Mouse (Mus musculus): ENCODE results near the gene Kcng1. TPM values are rescaled to one million over a fixed set of nuclear protein-coding genes. Genes with fewer than 3 reads are reported as not detected.

The Kcng1 gene
- 1.1 and 1.4 TPM in 2 replicates for polyA plus RNA-seq (2014; fragmentation: Nextera tagmentation; extraction: Ambion mirVana)

DNA sequence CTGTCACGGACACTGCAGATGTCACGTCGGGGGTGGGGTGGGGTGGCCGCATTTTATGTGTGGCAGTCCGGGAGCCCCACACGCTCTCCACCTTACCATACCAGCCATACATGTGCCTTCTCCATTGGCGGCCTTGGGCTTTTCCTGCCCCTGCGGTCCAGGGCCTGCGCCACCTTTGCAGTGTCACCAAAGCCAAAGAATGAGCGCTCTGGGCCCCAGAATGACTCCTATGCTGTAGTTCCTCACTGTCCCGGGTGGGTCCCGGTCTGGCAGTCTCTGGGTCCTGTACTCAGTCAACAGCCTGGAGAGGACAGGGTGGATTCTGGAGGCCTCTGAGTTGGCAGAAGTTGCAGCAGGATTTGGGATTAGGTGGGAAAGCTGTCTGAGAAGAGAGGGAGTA lies at the start of gene Kcng1:
Gene Kcng1 (minus strand): TSS at position 155 of the 400 bp plus-strand sequence.
- ATAC-seq (ENCODE audit: low read depth) = no peak

DNA sequence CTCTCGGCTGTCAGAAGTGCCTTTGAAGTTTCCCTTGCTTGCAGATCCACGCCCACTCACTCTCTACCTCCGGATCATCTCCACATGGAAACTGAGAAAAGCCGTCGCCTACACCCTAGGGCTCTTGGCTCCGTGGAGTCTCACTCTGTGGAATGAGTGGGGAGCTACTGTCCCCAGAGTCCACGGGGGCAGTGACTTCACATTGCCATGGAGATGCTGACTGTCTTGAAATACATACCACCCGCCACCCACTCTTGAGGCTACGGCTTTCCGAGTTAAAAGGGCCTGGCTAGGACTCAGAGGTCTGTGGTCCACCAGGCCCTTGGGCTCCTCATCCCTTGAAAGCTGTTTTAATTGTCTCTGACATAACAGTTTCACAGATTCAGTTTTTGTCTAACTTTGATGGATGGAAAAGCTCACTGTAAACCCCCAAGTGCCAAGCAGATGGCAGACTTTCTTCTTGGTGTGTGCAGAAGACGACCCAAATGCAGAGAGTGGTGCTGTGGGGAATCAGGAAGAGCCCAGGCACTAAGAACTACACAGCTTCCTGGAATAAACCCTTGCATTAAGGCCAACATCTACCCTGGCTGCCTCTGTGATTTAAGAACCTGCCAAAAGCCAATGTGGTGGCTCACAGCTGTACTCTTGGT lies 49.0 kb upstream of the Kcng1 start:
- Histone ChIP-seq H3K27me3 (replicated peaks; ENCODE audit: control insufficient read depth, insufficient read depth, low read length) (no peaks in the 10 kb centered on the region), H3K4me2 (ENCODE audit: low read depth, low read length) (no peak overlapping the region), H3K9ac (ENCODE audit: low read depth, low read length) (no peak overlapping the region), H3K27ac (replicated peaks; ENCODE audit: low read depth, low read length) (no peak overlapping the region), H3K36me3 (ENCODE audit: control insufficient read depth, insufficient read depth, low read length) (no peaks in the 10 kb centered on the region), H3K9me3 (ENCODE audit: control insufficient read depth, low read length) (no peaks in the 10 kb centered on the region), H3K4me1 (ENCODE audit: control insufficient read depth, insufficient read depth, low read length) (peaks cover 19% of the 10 kb centered on the region; the same call in 1 of the 2 replicates), H3K4me3 (ENCODE audit: low read depth, low read length) (no peak overlapping the region)
- DNase-seq (ENCODE audit: low spot score) = no peak
- WGBS = 41% methylated on average over 11 of the region's 11 CpGs
- no peak for ATAC-seq (ENCODE audit: low read depth)

More for the DNA sequence above, at the start of gene Kcng1:
- H3K27ac ChIP-seq (replicated peaks; ENCODE audit: low read depth, low read length) = no peak within 1 kb of the TSS
- DNase-seq (ENCODE audit: low spot score) = no peak
- WGBS = 18% methylated on average over 12 of the region's 12 CpGs
- H3K4me1 ChIP-seq (ENCODE audit: control insufficient read depth, insufficient read depth, low read length) = no peaks in the 10 kb centered on the region
- H3K9ac ChIP-seq (ENCODE audit: low read depth, low read length) = peak within 1 kb of the TSS; percentile 64
- H3K27me3 ChIP-seq (replicated peaks; ENCODE audit: control insufficient read depth, insufficient read depth, low read length) = peaks cover 54% of the 10 kb centered on the region
- peak within 1 kb of the TSS; percentile 98 for H3K4me2 ChIP-seq (ENCODE audit: low read depth, low read length)
- H3K36me3 ChIP-seq (ENCODE audit: control insufficient read depth, insufficient read depth, low read length) = no peaks in the 10 kb centered on the region
- no peaks in the 10 kb centered on the region; the same call in 1 of the 2 replicates for H3K9me3 ChIP-seq (ENCODE audit: control insufficient read depth, low read length)
- peak within 1 kb of the TSS; percentile 58 for H3K4me3 ChIP-seq (ENCODE audit: low read depth, low read length)

DNA sequence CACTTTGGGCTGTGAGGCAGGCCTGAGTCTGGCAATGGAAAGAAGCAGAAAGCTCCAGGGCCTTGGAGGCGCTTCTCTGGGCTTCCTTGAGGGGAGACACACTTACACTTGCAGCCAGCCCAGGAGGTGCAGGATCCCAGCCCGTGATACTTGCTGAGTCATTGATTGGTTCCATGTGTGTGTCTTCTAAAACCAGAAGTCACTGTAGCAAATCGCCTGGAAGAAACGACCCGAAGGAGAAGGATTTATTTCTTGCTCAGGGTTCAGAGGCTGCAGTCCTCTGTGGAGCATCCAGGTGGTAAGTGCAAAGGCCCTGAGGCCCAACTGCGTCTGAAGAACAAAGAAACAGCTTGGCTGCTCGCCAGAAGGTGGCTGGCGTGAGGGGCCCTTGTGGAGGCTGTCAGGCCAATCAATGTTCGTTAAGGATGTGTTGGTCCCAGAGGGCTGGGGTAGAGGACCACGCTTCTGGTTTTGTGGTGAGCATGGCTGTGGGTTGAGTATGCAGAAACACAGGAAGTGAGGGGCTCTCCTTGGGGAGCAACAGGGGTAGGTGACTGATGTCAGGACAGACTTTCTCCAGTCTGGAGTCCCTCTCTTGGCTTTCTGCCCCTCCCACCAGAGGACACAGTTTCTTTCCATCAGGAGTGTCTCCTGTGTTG lies 40.3 kb upstream of the Kcng1 start:
- Histone ChIP-seq H3K9me3 (ENCODE audit: control insufficient read depth, low read length) (no peaks in the 10 kb centered on the region), H3K4me2 (ENCODE audit: low read depth, low read length) (no peak overlapping the region), H3K9ac (ENCODE audit: low read depth, low read length) (no peak overlapping the region), H3K36me3 (ENCODE audit: control insufficient read depth, insufficient read depth, low read length) (no peaks in the 10 kb centered on the region), H3K27ac (replicated peaks; ENCODE audit: low read depth, low read length) (peak overlapping the region; percentile 57; the same call in 1 of the 2 replicates), H3K4me3 (ENCODE audit: low read depth, low read length) (no peak overlapping the region), H3K4me1 (ENCODE audit: control insufficient read depth, insufficient read depth, low read length) (peaks cover 10% of the 10 kb centered on the region; the same call in 1 of the 2 replicates), H3K27me3 (replicated peaks; ENCODE audit: control insufficient read depth, insufficient read depth, low read length) (no peaks in the 10 kb centered on the region)
- peak; percentile 81 for DNase-seq (ENCODE audit: low spot score)
- 0 out of 2 replicates have a peak, but pooled peaks have one; percentile 14 for ATAC-seq (ENCODE audit: low read depth)
- 29% methylated on average over 10 of the region's 10 CpGs for WGBS

GRCm38 (mm10) chr2:168320388-168321182 lies 39.0 kb upstream of the Kcng1 start:
- Histone ChIP-seq H3K9me3 (ENCODE audit: control insufficient read depth, low read length) (no peaks in the 10 kb centered on the region), H3K4me3 (ENCODE audit: low read depth, low read length) (no peak overlapping the region), H3K4me1 (ENCODE audit: control insufficient read depth, insufficient read depth, low read length) (peaks cover 10% of the 10 kb centered on the region; the same call in 1 of the 2 replicates), H3K4me2 (ENCODE audit: low read depth, low read length) (no peak overlapping the region), H3K27me3 (replicated peaks; ENCODE audit: control insufficient read depth, insufficient read depth, low read length) (no peaks in the 10 kb centered on the region), H3K36me3 (ENCODE audit: control insufficient read depth, insufficient read depth, low read length) (no peaks in the 10 kb centered on the region), H3K9ac (ENCODE audit: low read depth, low read length) (no peak overlapping the region), H3K27ac (replicated peaks; ENCODE audit: low read depth, low read length) (peak overlapping the region; percentile 69)
- DNase-seq (ENCODE audit: low spot score) (peak; percentile 83), ATAC-seq (ENCODE audit: low read depth) (peak; percentile 27; the same call in 1 of the 2 replicates)
- 48% methylated on average over 17 of the region's 17 CpGs for WGBS

- no peaks in the 10 kb centered on the region for H3K27me3 ChIP-seq (replicated peaks; ENCODE audit: control insufficient read depth, insufficient read depth, low read length)
- 27% methylated on average over 16 of the region's 16 CpGs for WGBS
- peak overlapping the region; percentile 67 for H3K27ac ChIP-seq (replicated peaks; ENCODE audit: low read depth, low read length)
- no peak overlapping the region for H3K4me3 ChIP-seq (ENCODE audit: low read depth, low read length)
- H3K4me2 ChIP-seq (ENCODE audit: low read depth, low read length) = peak overlapping the region; percentile 15; the same call in 1 of the 2 replicates
- peak; percentile 77 for ATAC-seq (ENCODE audit: low read depth)
- H3K9me3 ChIP-seq (ENCODE audit: control insufficient read depth, low read length) = no peaks in the 10 kb centered on the region
- no peak overlapping the region for H3K9ac ChIP-seq (ENCODE audit: low read depth, low read length)
- DNase-seq (ENCODE audit: low spot score) = peak; percentile 80
- H3K36me3 ChIP-seq (ENCODE audit: control insufficient read depth, insufficient read depth, low read length) = no peaks in the 10 kb centered on the region
- H3K4me1 ChIP-seq (ENCODE audit: control insufficient read depth, insufficient read depth, low read length) = peaks cover 15% of the 10 kb centered on the region
Observed at GRCm38 (mm10) chr2:168314646-168315446, 33.3 kb upstream of the Kcng1 start.

DNA sequence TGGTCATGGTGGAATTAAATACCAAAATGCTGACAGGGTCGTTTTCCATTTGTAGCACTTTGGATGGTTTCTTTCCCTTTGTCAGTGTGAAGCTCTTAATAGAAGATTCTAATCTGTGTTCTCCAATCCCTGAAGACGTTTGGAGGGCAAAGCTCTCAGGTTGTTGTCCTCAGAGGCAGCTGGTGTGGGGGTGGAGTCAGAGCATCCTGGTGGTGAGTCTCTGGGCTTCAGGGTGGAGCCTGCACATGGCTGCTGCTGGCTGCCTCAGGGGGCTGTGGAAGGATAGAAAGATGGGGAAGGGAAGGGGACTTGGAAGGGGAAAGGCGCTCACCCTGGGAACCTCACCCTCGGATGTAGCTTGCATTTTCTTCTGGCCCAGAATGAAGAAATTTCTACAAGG lies 31.0 kb upstream of the Kcng1 start:
- Histone ChIP-seq H3K27me3 (replicated peaks; ENCODE audit: control insufficient read depth, insufficient read depth, low read length) (no peaks in the 10 kb centered on the region), H3K4me3 (ENCODE audit: low read depth, low read length) (no peak overlapping the region), H3K9ac (ENCODE audit: low read depth, low read length) (no peak overlapping the region), H3K27ac (replicated peaks; ENCODE audit: low read depth, low read length) (no peak overlapping the region), H3K9me3 (ENCODE audit: control insufficient read depth, low read length) (no peaks in the 10 kb centered on the region), H3K4me1 (ENCODE audit: control insufficient read depth, insufficient read depth, low read length) (peaks cover 15% of the 10 kb centered on the region), H3K36me3 (ENCODE audit: control insufficient read depth, insufficient read depth, low read length) (no peaks in the 10 kb centered on the region), H3K4me2 (ENCODE audit: low read depth, low read length) (no peak overlapping the region)
- ATAC-seq (ENCODE audit: low read depth) = no peak
- WGBS = 38% methylated on average over 4 of the region's 4 CpGs
- DNase-seq (ENCODE audit: low spot score) = no peak

GRCm38 (mm10) chr2:168311006-168311405 lies 29.5 kb upstream of the Kcng1 start:
- no peak overlapping the region for H3K4me2 ChIP-seq (ENCODE audit: low read depth, low read length)
- DNase-seq (ENCODE audit: low spot score) (no peak), ATAC-seq (ENCODE audit: low read depth) (no peak)
- H3K36me3 ChIP-seq (ENCODE audit: control insufficient read depth, insufficient read depth, low read length) = no peaks in the 10 kb centered on the region
- no peak overlapping the region for H3K9ac ChIP-seq (ENCODE audit: low read depth, low read length)
- no peaks in the 10 kb centered on the region for H3K27me3 ChIP-seq (replicated peaks; ENCODE audit: control insufficient read depth, insufficient read depth, low read length)
- H3K4me1 ChIP-seq (ENCODE audit: control insufficient read depth, insufficient read depth, low read length) = peaks cover 15% of the 10 kb centered on the region
- no peak overlapping the region for H3K27ac ChIP-seq (replicated peaks; ENCODE audit: low read depth, low read length)
- no peaks in the 10 kb centered on the region for H3K9me3 ChIP-seq (ENCODE audit: control insufficient read depth, low read length)
- no peak overlapping the region for H3K4me3 ChIP-seq (ENCODE audit: low read depth, low read length)
- 92% methylated on average over 16 of the region's 16 CpGs for WGBS

GRCm38 (mm10) chr2:168308916-168309315 lies 27.4 kb upstream of the Kcng1 start:
- Histone ChIP-seq H3K4me1 (ENCODE audit: control insufficient read depth, insufficient read depth, low read length) (no peaks in the 10 kb centered on the region), H3K4me2 (ENCODE audit: low read depth, low read length) (no peak overlapping the region), H3K9me3 (ENCODE audit: control insufficient read depth, low read length) (no peaks in the 10 kb centered on the region), H3K36me3 (ENCODE audit: control insufficient read depth, insufficient read depth, low read length) (no peaks in the 10 kb centered on the region), H3K9ac (ENCODE audit: low read depth, low read length) (no peak overlapping the region), H3K4me3 (ENCODE audit: low read depth, low read length) (no peak overlapping the region), H3K27ac (replicated peaks; ENCODE audit: low read depth, low read length) (no peak overlapping the region), H3K27me3 (replicated peaks; ENCODE audit: control insufficient read depth, insufficient read depth, low read length) (no peaks in the 10 kb centered on the region)
- no peak for ATAC-seq (ENCODE audit: low read depth)
- 62% methylated on average over 7 of the region's 7 CpGs for WGBS
- no peak for DNase-seq (ENCODE audit: low spot score)
